In genomic region chr1:119075916-119076315, GRCm38 (mm10) we compare ENCODE assay signal across 29 mouse cellular contexts. TPM values are rescaled to one million over a fixed set of nuclear protein-coding genes. Genes with fewer than 3 reads are reported as not detected.
DNase-seq lines count a peak whose midpoint lies in the region; ATAC-seq and TF ChIP-seq lines count a peak whose summit lies in the region.
"Had no signal": no experiment of that assay in that cellular context is flagged by ENCODE, and none has a peak within 500 bp of the region (broad histone marks: within the 10 kb centered on the region; RNA-seq: fewer than 3 reads in every experiment).

No protein-coding gene starts in this region.

- H3K27me3 ChIP-seq in midbrain, embryonic 11.5 days (ENCODE audit: control insufficient read depth, insufficient read depth, low read length): no peaks in the 10 kb centered on the region; the same call in 1 of the 2 replicates
- H3K27me3 ChIP-seq in midbrain, embryonic 10.5 days (ENCODE audit: low read depth, poor library complexity, severe bottlenecking): peaks cover 34% of the 10 kb centered on the region
- H3K27me3 ChIP-seq in kidney, adult 2 months (replicated peaks; ENCODE audit: control insufficient read depth, insufficient read depth, low read length): no peaks in the 10 kb centered on the region
- H3K27me3 ChIP-seq: CH12.LX; forebrain, embryonic 13.5 days; forebrain, embryonic 15.5 days had no signal

- DNase-seq in midbrain, embryonic 11.5 days (ENCODE audit: low spot score, missing footprints): peak; percentile 51
- no peak for DNase-seq in midbrain, embryonic 10.5 days (ENCODE audit: low spot score)
- peak; percentile 100 for DNase-seq in ES-CJ7 (ENCODE audit: low read depth, low spot score)
- DNase-seq in R1 (ENCODE audit: low read depth, low spot score): peak; percentile 99
- peak; percentile 96 for DNase-seq in ZHBTc4 (ENCODE audit: low read depth, low spot score)
- DNase-seq in adrenal gland, postnatal 14 days: no peak
- no peak for DNase-seq in kidney, adult 2 months
- no peak for DNase-seq in urinary bladder, postnatal 25 days (ENCODE audit: low spot score)
- DNase-seq: adrenal gland, adult 2 months; adrenal gland, postnatal 10 days; adrenal gland, postnatal 36 days; B cell, adult 2 months; cerebellum, adult 11-12 months; cerebellum, adult 2 months; cerebellum, adult 9-10 months; cerebellum, postnatal 10 days; cerebellum, postnatal 36 days; embryo, embryonic 11 days; forebrain, postnatal 0 days had no signal

- H3K9ac ChIP-seq in midbrain, embryonic 11.5 days (ENCODE audit: low read length): no peak overlapping the region
- H3K9ac ChIP-seq: embryonic facial prominence, embryonic 13.5 days; embryonic facial prominence, embryonic 15.5 days; forebrain, embryonic 13.5 days; forebrain, embryonic 15.5 days; forebrain, postnatal 0 days had no signal

- 57% methylated on average over 3 of the region's 3 CpGs for WGBS in midbrain, embryonic 11.5 days
- WGBS in midbrain, embryonic 10.5 days: 56% methylated on average over 3 of the region's 3 CpGs
- WGBS in kidney, adult 2 months: 49% methylated on average over 3 of the region's 3 CpGs

- no peak overlapping the region for H3K27ac ChIP-seq in midbrain, embryonic 11.5 days (ENCODE audit: low read depth, low read length)
- no peak overlapping the region for H3K27ac ChIP-seq in midbrain, embryonic 10.5 days (replicated peaks)
- no peak overlapping the region for H3K27ac ChIP-seq in kidney, adult 2 months (ENCODE audit: insufficient read depth, low read depth, low read length)
- H3K27ac ChIP-seq: embryonic facial prominence, embryonic 13.5 days; embryonic facial prominence, embryonic 15.5 days; forebrain, embryonic 13.5 days; forebrain, embryonic 15.5 days had no signal

- TF ChIP-seq POLR2A in kidney, adult 2 months (IDR thresholded peaks at IDR 0.05; ENCODE audit: low read depth, low read length): no peak

- ATAC-seq in midbrain, embryonic 11.5 days (ENCODE audit: low FRiP score): no peak
- ATAC-seq: CD4-positive, CD25-positive, alpha-beta regulatory T cell, adult 4 months; forebrain, embryonic 13.5 days; forebrain, embryonic 15.5 days; forebrain, postnatal 0 days; Patski had no signal

- H3K9me3 ChIP-seq in midbrain, embryonic 11.5 days (ENCODE audit: control insufficient read depth, low read length): no peaks in the 10 kb centered on the region
- no peaks in the 10 kb centered on the region for H3K9me3 ChIP-seq in midbrain, embryonic 10.5 days (replicated peaks)
- H3K9me3 ChIP-seq: embryonic facial prominence, embryonic 13.5 days; embryonic facial prominence, embryonic 15.5 days; forebrain, embryonic 13.5 days; forebrain, embryonic 15.5 days had no signal

- no peak overlapping the region for H3K4me2 ChIP-seq in midbrain, embryonic 11.5 days
- H3K4me2 ChIP-seq: embryonic facial prominence, embryonic 13.5 days; embryonic facial prominence, embryonic 15.5 days; forebrain, embryonic 13.5 days; forebrain, embryonic 15.5 days had no signal

- no peak overlapping the region for H3K4me3 ChIP-seq in midbrain, embryonic 11.5 days (ENCODE audit: low read depth, low read length)
- H3K4me3 ChIP-seq in midbrain, embryonic 10.5 days: no peak overlapping the region
- no peak overlapping the region for H3K4me3 ChIP-seq in kidney, adult 2 months (ENCODE audit: insufficient read depth, low read depth, low read length)
- H3K4me3 ChIP-seq: embryonic facial prominence, embryonic 13.5 days; embryonic facial prominence, embryonic 15.5 days; erythroblast, embryonic 14.5 days; forebrain, embryonic 13.5 days; forebrain, embryonic 15.5 days had no signal

- TF ChIP-seq CTCF in kidney, adult 2 months (conservative IDR thresholded peaks at IDR 0.05; ENCODE audit: insufficient read depth, insufficient read length, low read depth, low read length): no peak

- H3K4me1 ChIP-seq in midbrain, embryonic 11.5 days (ENCODE audit: control insufficient read depth, insufficient read depth, low read length): no peaks in the 10 kb centered on the region
- H3K4me1 ChIP-seq in midbrain, embryonic 10.5 days: no peaks in the 10 kb centered on the region
- no peaks in the 10 kb centered on the region for H3K4me1 ChIP-seq in kidney, adult 2 months (ENCODE audit: control insufficient read depth, insufficient read depth, low read length)
- H3K4me1 ChIP-seq: forebrain, embryonic 13.5 days; forebrain, embryonic 15.5 days had no signal

- H3K36me3 ChIP-seq in midbrain, embryonic 11.5 days (ENCODE audit: control insufficient read depth, insufficient read depth, low read length): no peaks in the 10 kb centered on the region
- H3K36me3 ChIP-seq in midbrain, embryonic 10.5 days: no peaks in the 10 kb centered on the region
- no peaks in the 10 kb centered on the region for H3K36me3 ChIP-seq in kidney, adult 2 months (ENCODE audit: control insufficient read depth, insufficient read depth, low read length)
- H3K36me3 ChIP-seq: embryonic facial prominence, embryonic 13.5 days; embryonic facial prominence, embryonic 15.5 days; forebrain, embryonic 15.5 days; G1E had no signal

RNA-seq across cellular contexts. Expression of gene Gli2, which starts 22.5 kb away (rescaled TPM):
- polyA plus RNA-seq in midbrain, embryonic 11.5 days (2014; fragmentation: Nextera tagmentation; extraction: Ambion mirVana): 8.2 and 9.0 TPM in 2 replicates
- 8.9 and 9.9 TPM in 2 replicates for polyA plus RNA-seq in midbrain, embryonic 10.5 days (2016; fragmentation: Nextera tagmentation; extraction: Ambion mirVana)
- 1.5 and 2.3 TPM in 2 replicates for total RNA-seq in adrenal gland, postnatal 14 days (2021)
- polyA plus RNA-seq in kidney, adult 2 months (2012; rRNA removed): 0.44 and 0.52 TPM in 2 replicates
- total RNA-seq: CH12.LX; common myeloid progenitor, adult 5-6 weeks had no signal
- polyA plus RNA-seq: CD4-positive, CD25-positive, alpha-beta regulatory T cell, adult 4 months; erythroblast, embryonic 14.5 days; G1E had no signal

Comparison
In these comparisons a context has a peak if more than half of its experiments do, and no peak if none do; other contexts are left out.
1. DNase-seq: peak in midbrain, embryonic 11.5 days (single experiment), ES-CJ7 (single experiment), R1 (single experiment) and ZHBTc4 (single experiment); none in midbrain, embryonic 10.5 days (single experiment), adrenal gland, postnatal 14 days (single experiment), kidney, adult 2 months (single experiment) and urinary bladder, postnatal 25 days (single experiment).